Mouse (Mus musculus): ENCODE results near the gene Prelid1. TPM values are rescaled to one million over a fixed set of nuclear protein-coding genes. Genes with fewer than 3 reads are reported as not detected.

Prelid1 gene
- polyA plus RNA-seq, 1 experiment from 2014 or later = 472 TPM

GRCm38 (mm10) chr13:55338131-55339054 is 18.1 kb downstream of the Prelid1 start:
- Histone ChIP-seq H3K4me1 (peaks cover 4% of the 10 kb centered on the region; the same call in 1 of the 2 replicates), H3K4me3 (no peak overlapping the region), H3K9me3 (replicated peaks) (no peaks in the 10 kb centered on the region), H3K27me3 (ENCODE audit: low read depth, poor library complexity, severe bottlenecking) (no peaks in the 10 kb centered on the region), H3K36me3 (peaks cover under 1% of the 10 kb centered on the region; the same call in 1 of the 2 replicates), H3K27ac (no peak overlapping the region)
- 72% methylated on average over 12 of the region's 12 CpGs for WGBS
- no peak for DNase-seq (ENCODE audit: low spot score)

GRCm38 (mm10) chr13:55339259-55339658 is 19.0 kb downstream of the Prelid1 start:
- Histone ChIP-seq H3K4me1 (peaks cover 4% of the 10 kb centered on the region; the same call in 1 of the 2 replicates), H3K36me3 (peaks cover 9% of the 10 kb centered on the region), H3K27ac (no peak overlapping the region), H3K27me3 (ENCODE audit: low read depth, poor library complexity, severe bottlenecking) (no peaks in the 10 kb centered on the region), H3K4me3 (no peak overlapping the region), H3K9me3 (replicated peaks) (no peaks in the 10 kb centered on the region)
- no peak for DNase-seq (ENCODE audit: low spot score)
- WGBS = 42% methylated on average over 2 of the region's 2 CpGs

- no peak overlapping the region for H3K27ac ChIP-seq
- WGBS = 28% methylated on average over 11 of the region's 11 CpGs
- no peaks in the 10 kb centered on the region for H3K27me3 ChIP-seq (ENCODE audit: low read depth, poor library complexity, severe bottlenecking)
- H3K9me3 ChIP-seq (replicated peaks) = no peaks in the 10 kb centered on the region
- peaks cover 41% of the 10 kb centered on the region for H3K36me3 ChIP-seq
- DNase-seq (ENCODE audit: low spot score) = no peak
- peaks cover 4% of the 10 kb centered on the region; the same call in 1 of the 2 replicates for H3K4me1 ChIP-seq
- H3K4me3 ChIP-seq = no peak overlapping the region
Observed at GRCm38 (mm10) chr13:55342469-55342868, 22.2 kb downstream of the Prelid1 start.

- peaks cover 58% of the 10 kb centered on the region for H3K36me3 ChIP-seq
- WGBS = 89% methylated on average over 7 of the region's 7 CpGs
Observed at GRCm38 (mm10) chr13:55344286-55344685, 24.0 kb downstream of the Prelid1 start.

GRCm38 (mm10) chr13:55346745-55347144 is 26.4 kb downstream of the Prelid1 start:
- Histone ChIP-seq H3K4me1 (peaks cover 4% of the 10 kb centered on the region; the same call in 1 of the 2 replicates), H3K9me3 (replicated peaks) (no peaks in the 10 kb centered on the region), H3K27me3 (ENCODE audit: low read depth, poor library complexity, severe bottlenecking) (no peaks in the 10 kb centered on the region), H3K4me3 (no peak overlapping the region), H3K27ac (no peak overlapping the region), H3K36me3 (peaks cover 80% of the 10 kb centered on the region)
- WGBS = 92% methylated on average over 11 of the region's 11 CpGs
- DNase-seq (ENCODE audit: low spot score) = no peak

More at GRCm38 (mm10) chr13:55344286-55344685, 24.0 kb downstream of the Prelid1 start:
- no peaks in the 10 kb centered on the region for H3K27me3 ChIP-seq (ENCODE audit: low read depth, poor library complexity, severe bottlenecking)
- no peaks in the 10 kb centered on the region for H3K9me3 ChIP-seq (replicated peaks)
- H3K4me1 ChIP-seq = peaks cover 4% of the 10 kb centered on the region; the same call in 1 of the 2 replicates
- no peak overlapping the region for H3K27ac ChIP-seq
- H3K4me3 ChIP-seq = no peak overlapping the region
- DNase-seq (ENCODE audit: low spot score) = no peak

- Histone ChIP-seq H3K4me3 (peak overlapping the region; percentile 89), H3K27me3 (ENCODE audit: low read depth, poor library complexity, severe bottlenecking) (no peaks in the 10 kb centered on the region), H3K9me3 (replicated peaks) (no peaks in the 10 kb centered on the region), H3K27ac (no peak overlapping the region), H3K4me1 (peaks cover 19% of the 10 kb centered on the region), H3K36me3 (peaks cover 52% of the 10 kb centered on the region)
- no peak for DNase-seq (ENCODE audit: low spot score)
Observed at GRCm38 (mm10) chr13:55361145-55361544, 40.8 kb downstream of the Prelid1 start.

GRCm38 (mm10) chr13:55361974-55362452 is 41.7 kb downstream of the Prelid1 start:
- under 1% methylated on average over 32 of the region's 32 CpGs for WGBS
- Histone ChIP-seq H3K27me3 (ENCODE audit: low read depth, poor library complexity, severe bottlenecking) (no peaks in the 10 kb centered on the region), H3K36me3 (peaks cover 43% of the 10 kb centered on the region), H3K27ac (peak overlapping the region; percentile 91), H3K4me3 (peak overlapping the region; percentile 89), H3K4me1 (peaks cover 19% of the 10 kb centered on the region), H3K9me3 (replicated peaks) (no peaks in the 10 kb centered on the region)
- DNase-seq (ENCODE audit: low spot score) = peak; percentile 39

GRCm38 (mm10) chr13:55362453-55363060 is 42.3 kb downstream of the Prelid1 start, which contains the start of gene Lman2:
TSS of gene Lman2 (minus strand) at chr13:55362783.
- no peaks in the 10 kb centered on the region for H3K27me3 ChIP-seq (ENCODE audit: low read depth, poor library complexity, severe bottlenecking)
- peak; percentile 96 for DNase-seq (ENCODE audit: low spot score)
- WGBS = under 1% methylated on average over 35 of the region's 35 CpGs
- H3K4me3 ChIP-seq = peak within 1 kb of the TSS; percentile 89
- peaks cover 19% of the 10 kb centered on the region for H3K4me1 ChIP-seq
- H3K36me3 ChIP-seq = peaks cover 37% of the 10 kb centered on the region
- peak within 1 kb of the TSS; percentile 91 for H3K27ac ChIP-seq
- no peaks in the 10 kb centered on the region for H3K9me3 ChIP-seq (replicated peaks)

GRCm38 (mm10) chr13:55368401-55368800 is 48.1 kb downstream of the Prelid1 start:
- Histone ChIP-seq H3K4me1 (peaks cover 6% of the 10 kb centered on the region; the same call in 1 of the 2 replicates), H3K4me3 (no peak overlapping the region), H3K9me3 (replicated peaks) (no peaks in the 10 kb centered on the region), H3K27ac (no peak overlapping the region), H3K27me3 (ENCODE audit: low read depth, poor library complexity, severe bottlenecking) (peaks cover 9% of the 10 kb centered on the region), H3K36me3 (no peaks in the 10 kb centered on the region)
- DNase-seq (ENCODE audit: low spot score) = no peak
- WGBS = 81% methylated on average over 7 of the region's 7 CpGs

GRCm38 (mm10) chr13:55369531-55370114 is 49.3 kb downstream of the Prelid1 start, which contains the start of gene Rgs14:
TSS of gene Rgs14 (plus strand) at chr13:55369732.
- H3K9me3 ChIP-seq (replicated peaks) = no peaks in the 10 kb centered on the region
- no peak for DNase-seq (ENCODE audit: low spot score)
- H3K4me1 ChIP-seq = peaks cover 6% of the 10 kb centered on the region; the same call in 1 of the 2 replicates
- no peak within 1 kb of the TSS for H3K27ac ChIP-seq
- H3K36me3 ChIP-seq = no peaks in the 10 kb centered on the region
- peaks cover 20% of the 10 kb centered on the region for H3K27me3 ChIP-seq (ENCODE audit: low read depth, poor library complexity, severe bottlenecking)
- H3K4me3 ChIP-seq = no peak within 1 kb of the TSS
- 66% methylated on average over 13 of the region's 13 CpGs for WGBS

GRCm38 (mm10) chr13:55370234-55370633 is 49.9 kb downstream of the Prelid1 start:
- peaks cover 6% of the 10 kb centered on the region; the same call in 1 of the 2 replicates for H3K4me1 ChIP-seq
- 70% methylated on average over 3 of the region's 3 CpGs for WGBS
- no peak for DNase-seq (ENCODE audit: low spot score)
- no peaks in the 10 kb centered on the region for H3K36me3 ChIP-seq
- no peak overlapping the region for H3K4me3 ChIP-seq
- H3K27me3 ChIP-seq (ENCODE audit: low read depth, poor library complexity, severe bottlenecking) = peaks cover 26% of the 10 kb centered on the region
- H3K27ac ChIP-seq = no peak overlapping the region
- H3K9me3 ChIP-seq (replicated peaks) = no peaks in the 10 kb centered on the region

- Histone ChIP-seq H3K4me3 (no peak overlapping the region), H3K4me1 (peaks cover 6% of the 10 kb centered on the region; the same call in 1 of the 2 replicates), H3K36me3 (no peaks in the 10 kb centered on the region), H3K27me3 (ENCODE audit: low read depth, poor library complexity, severe bottlenecking) (peaks cover 33% of the 10 kb centered on the region), H3K9me3 (replicated peaks) (no peaks in the 10 kb centered on the region), H3K27ac (no peak overlapping the region)
- WGBS = 77% methylated on average over 8 of the region's 8 CpGs
- no peak for DNase-seq (ENCODE audit: low spot score)
Observed at GRCm38 (mm10) chr13:55371007-55371681, 50.8 kb downstream of the Prelid1 start.

All from limb, embryonic 10.5 days (tissue).